Mouse (Mus musculus) adrenal gland, postnatal 4 days (tissue): ENCODE results near the gene Rab3ip. TPM values are rescaled to one million over a fixed set of nuclear protein-coding genes. Genes with fewer than 3 reads are reported as not detected.

Experiments used
- DNase-seq, 2 experiments: peaks; one replicate each; pipeline ENCODE4 v3.0.0; 2021 to 2022; ENCODE audit warnings: low spot score in 2 of 2, mixed read lengths in 2 of 2
- long read RNA-seq, 2 experiments: library from polyadenylated mRNA; stranded (forward); transcript quantifications; one replicate each; pipeline ENCODE4 v2.0.0; 2021
- total RNA-seq, 2 experiments: library from RNA; stranded (reverse); gene quantifications; 2 replicates each; pipeline ENCODE4 v1.2.3; 2021

Gene Rab3ip
- 10 to 100 TPM; 37.1 to 53.9 TPM for total RNA-seq
- long read RNA-seq, experiment 1, transcript Rab3ip-203 (11 exons, 1,844 nt): major isoform, 28 of 43 reads
- long read RNA-seq, experiment 1, partial matches to known transcripts: 6 of 43 reads
- long read RNA-seq, experiment 1, other reads (novel, unspliced or antisense): 8 of 43 reads
- long read RNA-seq, experiment 2, transcript Rab3ip-203 (11 exons, 1,844 nt): major isoform, 74 of 105 reads
- long read RNA-seq, experiment 2, partial matches to known transcripts: 13 of 105 reads
- long read RNA-seq, experiment 2, other reads (novel, unspliced or antisense): 16 of 105 reads

- peak; percentile 75 to 87 for DNase-seq
Measured at GRCm38 (mm10) chr10:116950009-116950769, at the start of gene Rab3ip. Gene Rab3ip, minus strand, starts transcription at chr10:116950769.

- no peak for DNase-seq
Measured at GRCm38 (mm10) chr10:116998716-116999455, 48.3 kb upstream of the Rab3ip start.

GRCm38 (mm10) chr10:116996236-116996600, 45.6 kb upstream of the Rab3ip start:
- peak in 1 of 2 experiments; percentile 59 for DNase-seq

DNA sequence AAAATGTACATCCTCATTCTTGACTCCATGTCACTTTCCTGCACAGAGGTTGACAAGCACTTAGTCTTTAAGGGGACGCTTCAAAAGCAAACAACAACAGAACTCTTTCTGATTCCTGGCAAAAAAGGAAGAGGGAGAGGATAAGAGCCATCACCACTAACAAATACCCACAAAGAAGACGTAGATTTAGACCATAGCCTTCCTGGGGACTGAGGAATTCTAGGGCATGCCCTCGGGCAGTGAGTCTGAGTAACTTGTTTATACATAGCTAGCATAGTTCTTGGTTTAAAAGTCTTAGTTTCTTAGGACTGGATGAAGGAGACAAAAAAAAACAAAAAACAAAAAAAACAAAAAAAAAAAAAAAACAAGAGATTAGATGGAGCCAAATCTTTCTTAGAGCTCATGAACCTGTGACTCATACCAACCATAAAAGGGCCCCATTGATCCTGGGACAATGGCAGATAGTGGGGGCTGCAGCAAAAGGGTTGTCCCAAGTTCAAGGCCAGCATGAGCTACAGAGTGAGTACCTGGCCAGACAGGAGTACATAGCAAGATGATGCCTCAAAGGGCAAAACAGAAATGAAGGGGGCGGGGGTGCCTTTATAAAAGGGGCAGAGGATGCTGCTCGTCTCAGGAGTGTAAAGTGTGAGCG, 45.1 kb upstream of the Rab3ip start:
- DNase-seq: no peak

DNA sequence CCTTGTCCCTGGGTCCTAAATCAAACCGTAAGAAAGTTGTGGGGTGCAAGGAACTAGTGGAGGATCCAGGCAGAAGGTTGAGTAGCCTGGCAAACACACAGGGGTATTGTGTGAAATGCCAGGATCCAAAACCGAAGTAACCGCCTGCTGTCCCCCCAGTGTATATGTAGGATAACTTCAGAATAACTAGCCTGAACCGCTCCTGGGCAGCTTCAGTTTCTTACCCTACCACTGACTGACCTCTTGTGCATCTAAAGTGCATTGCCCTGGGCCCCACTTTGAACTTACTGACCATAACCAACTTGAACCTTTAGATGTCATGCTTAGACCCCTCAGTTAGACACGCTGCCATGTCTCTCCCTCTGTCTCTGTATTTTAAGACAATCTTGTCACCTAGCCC, 44.6 kb upstream of the Rab3ip start:
- no peak for DNase-seq

DNA sequence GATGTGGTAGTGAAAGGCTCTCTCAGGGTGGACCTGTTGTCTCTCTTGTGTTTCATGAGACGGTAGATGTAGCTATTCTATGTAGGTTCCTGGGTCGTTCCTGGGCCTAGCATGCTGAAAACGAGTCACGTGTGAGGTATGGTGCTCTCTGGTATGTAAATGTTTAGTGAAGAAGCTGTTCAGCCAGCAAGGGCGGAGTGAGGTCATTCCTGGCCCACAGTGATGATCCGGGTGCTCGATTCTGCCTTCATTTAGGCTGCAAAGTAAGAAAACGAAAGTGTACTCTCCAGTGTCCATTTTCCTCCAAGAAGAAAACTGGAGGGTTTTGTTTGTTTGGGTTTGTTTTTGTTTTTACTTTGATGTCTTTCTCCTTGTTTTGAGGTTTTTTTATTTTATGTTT, 43.4 kb upstream of the Rab3ip start:
- no peak for DNase-seq

GRCm38 (mm10) chr10:116986264-116987082, 35.9 kb upstream of the Rab3ip start, which contains the start of gene Best3:
Gene Best3, plus strand, starts transcription at chr10:116986314.
- no peak for DNase-seq

- no peak for DNase-seq
Measured at GRCm38 (mm10) chr10:116984836-116985235, 34.3 kb upstream of the Rab3ip start.

- no peak for DNase-seq
Measured at GRCm38 (mm10) chr10:116982526-116982925, 32.0 kb upstream of the Rab3ip start.

DNA sequence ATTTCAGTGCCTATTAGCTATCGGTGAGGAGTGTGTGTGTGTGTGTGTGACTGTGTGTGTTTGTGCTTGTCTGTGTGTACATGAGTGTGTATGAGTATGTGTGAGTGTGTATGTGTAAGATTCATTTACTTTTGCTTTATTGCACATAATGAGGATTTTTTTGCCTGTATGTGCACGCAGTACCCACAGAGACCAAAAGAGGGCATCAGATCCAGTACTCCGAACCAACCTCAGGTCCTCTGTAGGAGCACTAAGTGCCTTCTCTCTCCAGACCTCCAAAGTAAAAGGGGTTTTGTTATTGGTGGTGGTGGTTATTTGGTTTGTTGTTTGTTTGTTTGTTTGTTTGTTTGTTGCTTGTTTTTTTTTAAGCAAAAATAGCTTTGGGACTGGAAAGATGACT, 30.3 kb upstream of the Rab3ip start:
- DNase-seq: no peak

- DNase-seq: no peak
Measured at GRCm38 (mm10) chr10:116980273-116980672, 29.7 kb upstream of the Rab3ip start.

DNA sequence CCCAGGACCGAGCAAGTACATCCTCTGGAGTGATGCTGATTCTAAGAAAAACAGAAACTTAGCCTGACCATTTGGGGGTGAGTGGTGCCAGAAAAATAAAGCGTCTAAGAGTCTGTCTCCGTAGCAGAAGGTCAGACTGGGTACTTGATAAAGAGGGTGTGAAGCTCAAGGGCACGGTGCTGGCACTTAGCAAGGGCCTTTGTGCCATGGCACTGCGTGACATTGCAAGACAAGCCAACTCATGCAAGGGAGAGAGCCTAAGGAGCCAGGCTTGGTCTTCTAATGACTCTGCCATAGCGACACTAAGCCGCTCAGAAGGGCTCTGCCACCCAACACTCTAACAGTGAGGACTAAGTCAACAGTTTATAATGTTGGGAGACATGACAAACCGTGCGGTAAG, 28.3 kb upstream of the Rab3ip start:
- DNase-seq: no peak

DNA sequence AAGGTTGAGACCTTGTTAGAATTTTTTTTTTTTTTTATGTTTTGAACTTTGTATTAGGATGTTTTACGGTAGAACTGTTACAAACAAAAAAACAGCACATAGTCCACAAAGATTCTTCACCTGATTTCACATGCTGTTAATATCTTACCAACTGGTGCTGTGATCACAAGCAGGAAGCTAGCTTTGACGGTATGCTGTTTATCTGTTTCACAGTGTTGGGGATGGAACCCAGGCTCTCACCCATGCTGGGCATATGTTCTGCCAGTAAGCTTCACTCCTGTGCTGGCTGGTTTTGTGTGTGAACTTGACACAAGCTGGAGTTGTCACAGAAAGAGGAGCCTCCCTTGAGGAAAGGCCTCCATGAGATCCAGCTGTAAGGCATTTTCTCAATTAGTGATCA, 27.3 kb upstream of the Rab3ip start:
- no peak for DNase-seq

GRCm38 (mm10) chr10:116977455-116977854, 26.9 kb upstream of the Rab3ip start:
- no peak for DNase-seq

DNA sequence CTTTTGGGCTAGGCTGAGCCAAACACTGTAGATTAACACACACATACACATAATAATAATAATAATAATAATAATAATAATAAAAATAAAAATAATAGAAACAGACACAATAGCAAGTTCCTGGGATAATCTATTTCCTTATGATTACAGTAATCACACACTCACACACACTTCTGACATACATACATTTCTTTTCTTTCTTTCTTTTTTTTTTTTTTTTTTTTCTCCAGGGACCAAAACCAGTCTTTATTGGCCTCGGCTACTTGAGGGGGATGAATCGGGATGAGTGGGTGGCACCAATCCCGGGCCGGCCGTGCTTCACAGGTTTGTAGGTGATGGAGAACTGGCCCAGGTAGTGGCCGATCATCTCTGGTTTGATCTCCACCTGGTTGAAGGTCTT, 21.9 kb upstream of the Rab3ip start, which contains the start of gene Gm10271:
Gene Gm10271 (minus strand): TSS at position 101 of the 400 bp plus-strand sequence.
- DNase-seq: no peak

DNA sequence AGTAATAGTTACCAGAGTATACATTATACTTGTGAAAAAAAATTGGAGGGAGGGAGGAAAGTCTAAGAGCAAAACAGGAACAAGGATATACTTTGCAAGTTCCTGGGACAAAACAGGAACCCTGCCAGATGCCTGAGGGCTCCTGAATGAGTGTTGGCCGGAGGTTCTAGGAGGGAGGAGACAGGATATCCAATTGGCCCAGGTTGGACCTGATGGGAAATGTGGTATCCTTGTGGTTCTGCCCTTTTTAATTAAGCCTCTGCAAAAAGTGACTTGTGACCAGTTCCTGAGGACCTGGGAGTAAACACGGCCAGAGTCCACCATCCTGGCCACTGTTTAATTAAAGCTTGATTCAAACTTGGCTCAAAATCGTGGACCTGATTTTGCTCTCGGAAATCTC, 18.2 kb upstream of the Rab3ip start:
- DNase-seq: no peak

- DNase-seq: no peak
Measured at GRCm38 (mm10) chr10:116966065-116966464, 15.5 kb upstream of the Rab3ip start.

- no peak for DNase-seq
Measured at GRCm38 (mm10) chr10:116965297-116965696, 14.7 kb upstream of the Rab3ip start.

DNA sequence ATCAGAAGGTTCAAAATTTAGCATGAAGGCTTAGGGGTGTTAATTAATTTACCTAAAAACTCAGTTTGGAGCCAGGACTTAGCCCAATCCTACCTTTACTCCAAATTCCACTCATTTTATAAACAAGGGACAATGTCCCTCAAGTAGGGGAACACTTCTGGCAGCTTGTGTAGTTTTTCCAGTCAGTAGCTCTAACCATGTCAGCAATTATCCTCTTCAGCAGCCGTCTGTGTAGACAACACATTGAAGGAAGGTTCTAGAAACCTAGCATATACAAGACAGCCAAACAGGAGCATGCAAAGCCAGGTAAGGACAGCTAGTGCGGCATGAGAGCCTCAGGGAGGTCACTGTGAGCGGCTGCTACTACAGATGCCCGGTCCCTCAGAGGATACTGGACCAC, 14.0 kb upstream of the Rab3ip start:
- DNase-seq: no peak

DNA sequence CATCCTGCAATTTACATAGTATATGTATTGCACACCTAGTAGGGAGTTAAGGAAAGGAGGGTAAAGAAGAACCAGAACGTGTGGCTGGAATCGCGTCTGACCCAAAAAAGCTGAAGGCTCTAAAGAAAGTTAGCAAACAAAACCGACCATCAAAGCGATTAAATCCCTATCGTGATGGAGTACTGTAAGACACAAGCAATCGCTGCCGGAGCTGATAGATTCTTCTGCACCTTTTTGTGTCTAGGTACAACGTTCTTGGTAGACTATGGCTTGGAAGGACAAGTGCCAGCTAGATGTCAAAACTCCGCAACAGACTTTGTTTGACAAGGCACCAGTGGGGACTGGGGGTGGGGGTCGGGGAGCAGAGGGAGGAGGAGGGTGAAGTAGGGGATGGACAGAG, 13.5 kb upstream of the Rab3ip start:
- DNase-seq: no peak
